Mouse (Mus musculus): ENCODE measurements around the gene Bcam.

- TF ChIP-seq CTCF (IDR thresholded peaks at IDR 0.05; ENCODE audit: insufficient read depth, low read length) (no peak), POLR2A (IDR thresholded peaks at IDR 0.05; ENCODE audit: borderline replicate concordance, extremely low read depth, low read depth, low read length) (no peak)
These were observed 1.8 kb downstream of the Bcam start for GRCm38 (mm10) chr7:19769001-19769400.
